Mouse (Mus musculus): ENCODE measurements around the gene Golga4.

DNA sequence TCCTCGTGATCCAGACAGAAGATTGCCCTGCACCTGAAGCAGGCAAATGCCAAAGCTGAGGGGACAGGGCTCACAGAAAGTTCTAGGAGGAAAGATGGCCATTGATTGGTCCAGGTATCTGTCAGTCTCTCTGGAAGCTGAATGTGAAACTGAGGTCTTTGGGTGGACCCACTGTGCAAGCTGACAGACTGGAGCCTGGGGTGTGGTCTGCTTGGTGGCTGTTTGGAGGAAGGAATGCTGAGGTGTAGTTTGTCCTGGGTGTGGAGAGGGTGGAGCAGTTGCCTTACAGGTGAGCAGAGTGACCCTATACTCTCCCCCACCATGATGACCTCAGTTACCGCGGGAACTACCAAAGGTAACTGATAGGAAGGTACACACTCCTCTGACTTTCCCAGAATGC is 9.1 kb upstream of the Golga4 start:
- TF ChIP-seq POLR2A (IDR thresholded peaks at IDR 0.05; ENCODE audit: borderline replicate concordance, control insufficient read depth, low read depth, low read length) (no peak), CTCF (IDR thresholded peaks at IDR 0.05; ENCODE audit: control insufficient read depth, insufficient read depth, low read length) (no peak)
